Mouse (Mus musculus): ENCODE measurements at regions not wholly inside any gene's neighbourhood (a gene's known extent, or its start where the extent isn't known, plus 50 kb on each side); places are given as distances from the start of the nearest gene placed in this dataset.

GRCm38 (mm10) chr6:31106856-31107359 is 148.0 kb upstream of the Klf14 start:
- DNase-seq (ENCODE audit: low spot score) = no peak

GRCm38 (mm10) chr6:31107360-31107759 is 148.5 kb upstream of the Klf14 start:
- no peak for DNase-seq (ENCODE audit: low spot score)

- no peak for DNase-seq (ENCODE audit: low spot score)
Observed at GRCm38 (mm10) chr6:31107916-31108685, 149.2 kb upstream of the Klf14 start.

GRCm38 (mm10) chr6:31109604-31110003 is 150.7 kb upstream of the Klf14 start:
- DNase-seq (ENCODE audit: low spot score) = no peak

GRCm38 (mm10) chr6:31112293-31113077 is 153.6 kb upstream of the Klf14 start:
- DNase-seq (ENCODE audit: low spot score) = no peak

- DNase-seq (ENCODE audit: low spot score) = no peak
Observed at GRCm38 (mm10) chr6:31113558-31114326, 154.9 kb upstream of the Klf14 start.

- DNase-seq (ENCODE audit: low spot score) = no peak
Observed at GRCm38 (mm10) chr6:31114336-31115335, 155.8 kb upstream of the Klf14 start.

- no peak for DNase-seq (ENCODE audit: low spot score)
Observed at GRCm38 (mm10) chr6:31115566-31115965, 156.7 kb upstream of the Klf14 start.

- no peak for DNase-seq (ENCODE audit: low spot score)
Observed at GRCm38 (mm10) chr6:31116365-31116764, 157.5 kb upstream of the Klf14 start.

GRCm38 (mm10) chr6:31117666-31118065 is 158.8 kb upstream of the Klf14 start:
- DNase-seq (ENCODE audit: low spot score) = no peak

GRCm38 (mm10) chr6:31121008-31121407 is 162.1 kb upstream of the Klf14 start:
- DNase-seq (ENCODE audit: low spot score) = no peak

GRCm38 (mm10) chr6:31122895-31123294 is 164.0 kb upstream of the Klf14 start:
- DNase-seq (ENCODE audit: low spot score) = no peak

GRCm38 (mm10) chr6:31123342-31123990 is 164.6 kb upstream of the Klf14 start:
- DNase-seq (ENCODE audit: low spot score) = no peak

GRCm38 (mm10) chr6:31124076-31124475 is 165.2 kb upstream of the Klf14 start:
- DNase-seq (ENCODE audit: low spot score) = no peak

GRCm38 (mm10) chr6:31124872-31125271 is 166.0 kb upstream of the Klf14 start:
- no peak for DNase-seq (ENCODE audit: low spot score)

GRCm38 (mm10) chr6:31125328-31126118 is 166.6 kb upstream of the Klf14 start:
- DNase-seq (ENCODE audit: low spot score) = no peak

GRCm38 (mm10) chr6:31126131-31126871 is 167.4 kb upstream of the Klf14 start:
- no peak for DNase-seq (ENCODE audit: low spot score)

- no peak for DNase-seq (ENCODE audit: low spot score)
Observed at GRCm38 (mm10) chr6:31129170-31129569, 170.3 kb upstream of the Klf14 start.

- no peak for DNase-seq (ENCODE audit: low spot score)
Observed at GRCm38 (mm10) chr6:31129987-31130386, 171.1 kb upstream of the Klf14 start.

Measured in layer of hippocampus, adult 11-12 months (tissue).